Mouse (Mus musculus): ENCODE measurements around the gene Mlx.

GRCm38 (mm10) chr11:101051617-101052016, 35.5 kb upstream of the Mlx start:
- TF ChIP-seq CTCF (IDR thresholded peaks at IDR 0.05; ENCODE audit: extremely low read depth, insufficient read depth, low read length), result no peak
- TF ChIP-seq POLR2A (IDR thresholded peaks at IDR 0.05; ENCODE audit: extremely low read depth, insufficient read depth, low read length), result no peak

Data from cortical plate, adult 2 months (tissue).